Mouse (Mus musculus) midbrain, embryonic 14.5 days (tissue): ENCODE data around the gene Polr2l. TPM values are rescaled to one million over a fixed set of nuclear protein-coding genes. Genes with fewer than 3 reads are reported as not detected.
"Not testable (repeated sequence)": the region's sequence is repeated elsewhere in the genome, so short reads cannot be mapped to it uniquely, and the experiment has no call there.

Experiments used
- ATAC-seq: fragments of 200-750 bp; cut with Nextera tagmentation; 2 replicates; pipeline ENCODE4 v1.8.0; 2017; ENCODE audit warnings: moderate number of reproducible peaks, moderate library complexity; ENCODE audit not compliant: low FRiP score, low TSS enrichment
- DNase-seq: peaks from one replicate; pipeline ENCODE4 v3.0.0-alpha.2; 2015
- H3K27ac ChIP-seq: fragments of 300-500 bp; sonication (generic); replicated peaks from 2 replicates; pipeline ENCODE4 v1.5.1; 2014; ENCODE audit warnings: mild to moderate bottlenecking, low read depth, low read length, moderate library complexity
- H3K27me3 ChIP-seq: fragments of 300-500 bp; sonication (generic); 2 replicates; pipeline ENCODE4 v1.6.1; 2014; ENCODE audit warnings: low read length, control low read depth, mixed read lengths; ENCODE audit not compliant: control insufficient read depth, insufficient read depth
- H3K36me3 ChIP-seq: fragments of 300-500 bp; sonication (generic); 2 replicates; pipeline ENCODE4 v1.6.1; 2014; ENCODE audit warnings: low read length, control low read depth; ENCODE audit not compliant: control insufficient read depth, insufficient read depth
- H3K4me1 ChIP-seq: fragments of 300-500 bp; sonication (generic); 2 replicates; pipeline ENCODE4 v1.6.1; 2014; ENCODE audit warnings: mild to moderate bottlenecking, antibody characterized with exemption, low read length, control low read depth; ENCODE audit not compliant: control insufficient read depth, insufficient read depth
- H3K4me2 ChIP-seq: fragments of 300-500 bp; sonication (generic); 2 replicates; pipeline ENCODE4 v1.6.1; 2014; ENCODE audit warnings: mild to moderate bottlenecking, low read length, moderate library complexity
- H3K4me3 ChIP-seq: fragments of 300-500 bp; sonication (generic); replicated peaks from 2 replicates; pipeline ENCODE4 v1.5.1; 2014; ENCODE audit warnings: low read depth, low read length
- H3K9ac ChIP-seq: fragments of 300-500 bp; sonication (generic); replicated peaks from 2 replicates; pipeline ENCODE4 v1.6.1; 2014; ENCODE audit warnings: mild to moderate bottlenecking, low read length, moderate library complexity
- H3K9me3 ChIP-seq: fragments of 300-500 bp; sonication (generic); 2 replicates; pipeline ENCODE4 v1.6.1; 2016; ENCODE audit warnings: low read length, control low read depth, mixed read lengths; ENCODE audit not compliant: control insufficient read depth
- WGBS: fragments of 180-500 bp; shearing (Covaris S2); extraction: QIAGEN DNeasy Blood & Tissue Kit; methylation state at CpG from one replicate; pipeline ENCODE4 v1.1.7; 2014; 5-methylcytosine and 5-hydroxymethylcytosine counted together
- polyA plus RNA-seq: library from polyadenylated mRNA; unstranded; fragments of >200 nt; fragmentation: Nextera tagmentation; extraction: Ambion mirVana; gene quantifications from 2 replicates; pipeline ENCODE4 v1.2.1, GENCODE M21; 2014

Polr2l gene
- polyA plus RNA-seq, 1 experiment from 2014 or later: 75.1 TPM

DNA sequence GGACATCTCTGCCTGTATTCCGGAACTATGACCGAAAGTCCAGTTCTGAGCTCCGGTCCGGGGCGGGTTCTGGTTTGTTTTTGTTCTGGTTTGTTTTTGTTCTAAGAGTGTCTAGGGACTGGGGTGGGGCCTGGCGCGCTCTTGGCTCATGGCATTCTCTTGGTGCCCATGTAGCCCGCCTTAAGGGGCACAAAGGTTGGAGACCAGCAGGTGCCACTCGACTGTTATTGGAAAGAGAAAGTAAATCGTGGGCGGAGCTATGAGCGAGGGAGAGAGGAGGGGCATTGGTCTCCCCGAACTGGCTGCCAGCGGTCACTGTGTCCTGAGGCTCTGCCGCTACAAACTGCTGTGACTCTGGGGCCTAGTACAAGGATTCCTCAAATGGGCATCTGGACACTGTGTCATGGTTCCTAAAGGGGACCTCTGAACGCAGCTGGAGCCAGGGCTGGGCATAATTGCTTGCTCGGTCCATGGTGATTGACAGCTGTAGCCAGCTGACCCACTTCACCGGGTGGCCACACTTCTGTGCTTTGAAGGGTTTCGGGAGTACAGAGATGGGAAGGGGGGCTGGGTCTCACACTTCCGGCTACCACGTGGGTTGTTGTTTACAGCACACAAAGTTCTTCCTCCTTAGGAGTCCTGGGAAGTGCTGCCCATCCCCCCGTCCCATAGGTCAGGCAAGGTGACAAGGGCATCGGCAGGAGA, 19.2 kb downstream of the Polr2l start:
- peak overlapping the region; percentile 64 for H3K9ac ChIP-seq
- peak overlapping the region; percentile 64 for H3K27ac ChIP-seq
- H3K4me2 ChIP-seq: peak overlapping the region; percentile 96
- H3K36me3 ChIP-seq: peaks cover 29% of the 10 kb centered on the region
- WGBS: 2% methylated on average over 23 of the region's 23 CpGs
- peaks cover 8% of the 10 kb centered on the region for H3K27me3 ChIP-seq
- H3K9me3 ChIP-seq: no peaks in the 10 kb centered on the region
- peaks cover 11% of the 10 kb centered on the region; the same call in 1 of the 2 replicates for H3K4me1 ChIP-seq
- peak overlapping the region; percentile 61 for H3K4me3 ChIP-seq
- ATAC-seq: peak; percentile 31; the same call in 1 of the 2 replicates
- DNase-seq: peak; percentile 67

DNA sequence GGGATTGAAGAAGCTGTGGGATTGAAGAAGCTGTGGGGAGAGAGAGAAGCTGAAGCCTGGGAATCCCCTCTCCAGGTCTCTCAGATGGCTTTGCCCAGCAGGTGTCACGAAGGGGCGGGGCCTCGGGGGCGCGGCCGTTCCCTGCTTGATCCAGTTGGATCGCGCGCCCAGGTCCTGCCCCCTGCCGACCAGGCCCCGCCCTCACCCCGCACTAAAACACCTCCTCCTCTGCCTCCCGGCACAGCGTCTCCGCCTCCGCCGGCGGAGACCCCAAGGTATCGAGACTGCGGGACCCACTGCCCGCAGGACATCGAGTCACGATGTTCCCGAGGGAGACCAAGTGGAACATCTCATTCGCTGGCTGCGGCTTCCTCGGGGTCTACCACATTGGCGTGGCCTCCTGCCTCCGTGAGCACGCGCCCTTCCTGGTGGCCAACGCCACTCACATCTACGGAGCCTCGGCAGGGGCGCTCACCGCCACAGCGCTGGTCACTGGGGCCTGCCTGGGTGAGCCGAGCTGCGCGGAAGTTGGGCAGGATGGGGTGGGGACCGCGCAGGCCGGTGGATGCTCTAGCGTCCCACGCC, 19.9 kb downstream of the Polr2l start, which contains the start of gene Pnpla2:
Pnpla2 (plus strand) TSS at position 232 of the 585 bp plus-strand sequence.
- peak; percentile 92 for DNase-seq
- H3K9me3 ChIP-seq: no peaks in the 10 kb centered on the region
- peak within 1 kb of the TSS; percentile 64 for H3K9ac ChIP-seq
- H3K4me1 ChIP-seq: peaks cover 11% of the 10 kb centered on the region; the same call in 1 of the 2 replicates
- H3K27ac ChIP-seq: peak within 1 kb of the TSS; percentile 64
- under 1% methylated on average over 45 of the region's 45 CpGs for WGBS
- H3K27me3 ChIP-seq: peaks cover 1% of the 10 kb centered on the region; the same call in 1 of the 2 replicates
- ATAC-seq: peak; percentile 77
- peak within 1 kb of the TSS; percentile 61 for H3K4me3 ChIP-seq
- H3K4me2 ChIP-seq: peak within 1 kb of the TSS; percentile 96
- H3K36me3 ChIP-seq: peaks cover 37% of the 10 kb centered on the region

DNA sequence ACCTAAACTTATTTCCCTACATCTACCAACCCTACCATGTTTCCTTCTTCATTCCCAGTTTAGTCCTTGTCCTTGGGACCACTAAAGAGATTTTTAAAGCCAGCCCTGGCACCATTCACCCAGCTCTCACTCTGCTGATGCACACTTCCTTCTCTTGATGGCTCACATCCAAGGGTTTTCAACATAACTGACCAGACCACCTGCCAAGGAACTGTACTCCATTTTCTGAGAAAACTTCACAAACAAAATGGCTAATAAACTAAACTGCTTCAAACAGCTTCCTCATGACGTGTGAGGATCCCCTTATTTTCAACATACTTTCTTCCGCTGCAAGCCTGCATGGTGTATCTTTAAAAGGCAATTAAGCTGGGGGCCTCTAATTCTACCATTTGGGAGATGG, 21.3 kb downstream of the Polr2l start:
- Histone ChIP-seq H3K4me2 (no peak overlapping the region), H3K9me3 (no peaks in the 10 kb centered on the region), H3K9ac (no peak overlapping the region), H3K36me3 (peaks cover 36% of the 10 kb centered on the region), H3K4me1 (peaks cover 13% of the 10 kb centered on the region), H3K27ac (no peak overlapping the region), H3K27me3 (no peaks in the 10 kb centered on the region), H3K4me3 (no peak overlapping the region)
- WGBS: 86% methylated on average over 2 of the region's 2 CpGs
- no peak for ATAC-seq
- DNase-seq: no peak

DNA sequence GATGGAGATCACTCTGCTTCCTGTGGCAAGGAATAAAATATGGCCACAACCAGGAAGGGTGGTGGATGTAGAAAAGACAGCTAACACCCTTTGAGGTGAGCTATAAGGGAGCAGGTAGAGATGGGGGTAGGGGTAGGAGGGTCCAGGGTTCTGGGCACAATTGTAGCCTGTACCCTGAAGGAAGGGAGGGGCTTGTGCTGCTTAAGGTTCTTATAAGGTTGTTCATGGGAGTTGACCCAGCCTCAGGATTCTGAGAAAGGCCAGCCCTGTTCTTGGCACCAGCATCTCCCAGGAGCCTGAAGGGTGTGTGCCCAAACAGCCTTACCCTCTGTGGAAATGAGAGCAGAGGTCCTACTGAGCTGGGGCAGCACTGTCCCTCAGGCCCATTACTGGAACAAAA, 23.0 kb downstream of the Polr2l start:
- Histone ChIP-seq H3K4me1 (peaks cover 20% of the 10 kb centered on the region), H3K9me3 (no peaks in the 10 kb centered on the region), H3K27me3 (no peaks in the 10 kb centered on the region), H3K4me2 (no peak overlapping the region), H3K36me3 (peaks cover 37% of the 10 kb centered on the region), H3K4me3 (no peak overlapping the region), H3K27ac (no peak overlapping the region), H3K9ac (no peak overlapping the region)
- no peak for ATAC-seq
- no peak for DNase-seq

DNA sequence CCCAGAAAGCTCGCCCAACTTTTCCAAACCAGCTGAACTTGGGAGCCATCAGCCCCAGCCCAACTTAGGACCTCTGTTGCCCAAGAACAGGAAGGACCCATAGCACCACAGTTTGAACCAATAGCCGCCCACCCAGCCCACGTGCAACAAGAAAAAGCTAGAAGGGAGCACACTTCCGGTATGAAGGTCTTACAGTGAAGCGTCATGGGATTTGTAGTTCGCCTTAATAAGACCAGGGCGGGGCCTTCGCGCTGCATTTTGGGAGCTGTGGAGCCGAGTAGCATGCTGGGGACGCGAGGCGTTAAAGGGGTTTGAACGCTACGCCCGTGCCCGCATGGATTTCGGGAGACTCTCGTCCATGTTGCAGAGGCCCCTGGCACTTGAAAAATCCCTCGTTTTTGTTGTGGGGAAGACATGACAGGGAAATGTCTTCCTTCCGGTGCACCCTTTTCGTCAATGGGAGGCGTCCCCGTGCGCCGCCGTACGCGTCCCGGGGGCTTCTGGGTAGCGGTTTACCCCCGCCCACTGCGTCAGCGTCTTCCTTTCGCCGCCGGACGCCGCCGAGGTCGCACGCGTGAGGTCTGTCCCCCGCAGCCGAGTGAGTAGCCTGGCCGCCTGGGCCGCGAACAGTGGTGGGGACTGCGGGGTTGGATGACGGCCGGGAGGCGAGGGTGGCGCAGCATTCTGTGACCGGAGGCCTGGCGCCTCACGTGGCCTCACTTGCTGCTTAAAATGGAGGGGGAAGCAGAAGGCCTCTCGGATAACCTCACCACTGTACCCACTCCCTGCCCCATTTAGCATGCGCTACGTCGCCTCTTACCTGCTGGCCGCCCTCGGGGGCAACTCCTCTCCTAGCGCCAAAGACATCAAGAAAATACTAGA, 27.6 kb downstream of the Polr2l start, which contains the start of gene Rplp2:
Rplp2 (plus strand) TSS at position 261 of the 882 bp plus-strand sequence.
- under 1% methylated on average over 63 of the region's 63 CpGs for WGBS
- DNase-seq: peak; percentile 96
- peak within 1 kb of the TSS; percentile 87 for H3K4me2 ChIP-seq

DNA sequence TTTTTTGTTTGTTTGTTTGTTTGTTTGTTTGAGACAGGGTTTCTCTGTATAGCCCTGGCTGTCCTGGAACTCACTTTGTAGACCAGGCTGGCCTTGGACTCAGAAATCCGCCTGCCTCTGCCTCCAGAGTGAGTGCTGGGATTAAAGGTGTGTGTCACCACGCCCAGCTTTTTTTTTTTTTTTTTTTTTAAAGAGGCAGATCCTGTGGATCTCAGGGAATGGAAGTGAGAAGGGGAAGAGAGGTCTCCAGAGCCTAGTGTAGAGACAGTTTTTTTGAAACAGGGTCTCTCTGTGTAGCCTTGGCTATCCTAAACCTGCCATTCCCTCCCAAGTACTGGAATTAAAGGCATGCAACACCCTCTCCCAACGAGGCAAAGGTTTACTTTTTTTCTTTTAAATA, 28.6 kb downstream of the Polr2l start:
- H3K4me3 ChIP-seq, ATAC-seq, H3K4me2 ChIP-seq, H3K27me3 ChIP-seq, DNase-seq, H3K9ac ChIP-seq, H3K27ac ChIP-seq, H3K9me3 ChIP-seq: not testable (repeated sequence)
- peaks cover 20% of the 10 kb centered on the region for H3K4me1 ChIP-seq
- peaks cover 27% of the 10 kb centered on the region for H3K36me3 ChIP-seq
- WGBS: 83% methylated on average over 3 of the region's 3 CpGs

More for the DNA sequence above, 27.6 kb downstream of the Polr2l start, which contains the start of gene Rplp2:
- Histone ChIP-seq H3K9me3 (no peaks in the 10 kb centered on the region), H3K27me3 (no peaks in the 10 kb centered on the region), H3K4me1 (peaks cover 20% of the 10 kb centered on the region), H3K27ac (peak within 1 kb of the TSS; percentile 86), H3K4me3 (peak within 1 kb of the TSS; percentile 82), H3K9ac (peak within 1 kb of the TSS; percentile 75), H3K36me3 (peaks cover 37% of the 10 kb centered on the region)
- ATAC-seq: peak; percentile 92

DNA sequence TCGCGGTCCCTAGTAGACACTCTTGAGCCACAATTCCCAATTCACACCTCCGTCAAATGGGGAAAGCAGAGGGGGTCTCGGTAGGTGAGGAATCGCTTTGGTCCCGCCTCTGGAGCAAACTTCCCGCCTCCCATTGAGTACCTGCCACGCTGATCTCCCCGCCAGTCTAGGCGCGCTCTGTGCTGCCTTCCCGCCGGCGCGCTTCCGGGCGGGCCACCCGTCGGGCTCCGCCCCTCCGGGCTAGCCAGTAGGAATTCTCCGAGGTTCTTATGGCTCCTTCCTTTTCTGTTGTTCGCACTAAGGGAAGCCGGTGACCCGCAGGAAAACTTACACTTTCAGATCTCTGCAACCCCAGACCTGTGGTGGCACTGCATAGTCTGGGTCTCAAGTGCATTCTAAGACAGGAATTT, 31.1 kb downstream of the Polr2l start, which contains the start of gene Pidd1:
Pidd1 (minus strand) TSS at position 198 of the 410 bp plus-strand sequence.
- ATAC-seq (no peak), DNase-seq (peak; percentile 79)
- Histone ChIP-seq H3K27ac (no peak within 1 kb of the TSS), H3K36me3 (peaks cover 5% of the 10 kb centered on the region), H3K4me1 (peaks cover 20% of the 10 kb centered on the region), H3K4me2 (peak within 1 kb of the TSS; percentile 59), H3K4me3 (peak within 1 kb of the TSS; percentile 29), H3K9me3 (no peaks in the 10 kb centered on the region), H3K9ac (peak within 1 kb of the TSS; percentile 35; the same call in 1 of the 2 replicates), H3K27me3 (no peaks in the 10 kb centered on the region)
- WGBS: under 1% methylated on average over 25 of the region's 25 CpGs

DNA sequence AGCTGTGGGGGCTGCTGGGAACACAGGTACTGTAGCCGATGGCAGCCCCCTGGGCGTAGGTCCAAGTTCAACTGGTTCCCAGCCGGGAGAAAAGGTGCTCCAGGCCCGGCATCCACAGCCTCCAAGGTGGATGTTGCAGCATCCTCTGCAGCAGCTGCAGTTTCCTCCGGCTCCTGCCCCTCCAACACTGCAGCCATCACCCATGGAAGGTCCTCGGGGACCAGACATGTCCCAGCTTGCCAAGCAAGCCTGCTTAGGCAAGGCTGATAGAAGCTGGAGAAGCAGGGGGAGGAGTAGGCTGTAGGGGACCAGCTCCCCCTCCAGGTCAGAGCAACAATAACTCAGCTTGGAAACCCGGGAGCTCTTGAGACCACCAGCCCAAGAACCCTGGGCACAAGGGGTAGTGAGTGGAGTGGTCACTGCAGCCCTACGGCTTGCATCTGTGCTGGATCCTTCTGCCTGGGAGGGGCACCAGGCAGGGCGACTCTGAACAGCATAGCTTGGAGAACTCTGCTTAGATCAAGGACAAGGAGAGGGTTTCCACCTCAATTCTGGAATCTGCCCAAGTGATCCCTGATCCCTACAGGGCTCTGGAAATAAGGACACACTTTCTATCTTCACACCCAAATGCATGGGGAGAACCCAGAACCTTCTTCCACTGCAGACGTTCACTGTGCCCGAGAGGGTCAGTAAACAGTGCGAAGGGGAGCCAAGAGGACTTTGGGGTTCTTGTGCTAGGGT, 31.7 kb downstream of the Polr2l start:
- peak; percentile 26 for DNase-seq
- Histone ChIP-seq H3K9me3 (no peaks in the 10 kb centered on the region), H3K4me2 (peak overlapping the region; percentile 59), H3K4me3 (peak overlapping the region; percentile 29), H3K36me3 (no peaks in the 10 kb centered on the region), H3K4me1 (peaks cover 14% of the 10 kb centered on the region), H3K27ac (no peak overlapping the region), H3K9ac (peak overlapping the region; percentile 35; the same call in 1 of the 2 replicates), H3K27me3 (no peaks in the 10 kb centered on the region)
- no peak for ATAC-seq
- 31% methylated on average over 12 of the region's 12 CpGs for WGBS
